Mouse (Mus musculus): ENCODE measurements around the gene Terb2.

DNA sequence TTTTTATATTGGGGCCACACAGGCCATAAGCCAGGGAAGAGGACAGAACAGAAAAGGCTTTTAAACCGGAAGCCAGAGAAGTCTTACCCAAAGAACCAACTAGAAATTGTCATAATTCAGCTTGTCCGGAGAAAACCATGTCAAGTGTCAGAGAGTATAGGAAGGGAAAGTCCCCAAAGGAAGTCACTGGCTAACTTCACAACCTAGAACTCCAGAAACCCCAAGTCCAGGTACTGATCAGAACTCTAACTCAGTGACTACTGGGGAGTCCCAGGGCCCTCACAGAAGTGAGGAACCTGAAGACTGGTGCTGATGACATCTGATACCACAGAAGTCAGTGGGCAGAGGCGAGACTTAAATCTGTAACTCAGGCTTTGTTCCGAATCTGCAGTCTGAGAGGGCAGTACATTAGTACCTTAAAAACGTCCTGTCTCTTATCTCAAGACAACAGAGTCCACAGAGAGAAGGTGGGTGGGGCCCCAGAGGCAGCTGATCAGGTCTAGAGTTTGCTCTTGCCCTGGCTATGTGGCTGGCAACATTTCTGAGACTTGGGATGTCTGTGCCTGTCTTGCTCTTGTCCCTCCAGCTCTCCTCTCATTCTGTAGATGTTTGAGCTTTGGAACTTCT, 48.1 kb upstream of the Terb2 start:
- no peak for TF ChIP-seq CTCF (IDR thresholded peaks at IDR 0.05; ENCODE audit: insufficient read depth, low read length)
- TF ChIP-seq POLR2A (IDR thresholded peaks at IDR 0.05; ENCODE audit: borderline replicate concordance, extremely low read depth, low read depth, low read length) = no peak
